Mouse (Mus musculus) kidney, adult 11 months (tissue): ENCODE results near the gene Lrrc55.
A peak's percentile ranks its signal among the peaks of the same experiment; 100 is the strongest.

ENCODE experiments used
- DNase-seq: peaks from one replicate; pipeline ENCODE4 v3.0.0; 2022

The Lrrc55 gene

DNA sequence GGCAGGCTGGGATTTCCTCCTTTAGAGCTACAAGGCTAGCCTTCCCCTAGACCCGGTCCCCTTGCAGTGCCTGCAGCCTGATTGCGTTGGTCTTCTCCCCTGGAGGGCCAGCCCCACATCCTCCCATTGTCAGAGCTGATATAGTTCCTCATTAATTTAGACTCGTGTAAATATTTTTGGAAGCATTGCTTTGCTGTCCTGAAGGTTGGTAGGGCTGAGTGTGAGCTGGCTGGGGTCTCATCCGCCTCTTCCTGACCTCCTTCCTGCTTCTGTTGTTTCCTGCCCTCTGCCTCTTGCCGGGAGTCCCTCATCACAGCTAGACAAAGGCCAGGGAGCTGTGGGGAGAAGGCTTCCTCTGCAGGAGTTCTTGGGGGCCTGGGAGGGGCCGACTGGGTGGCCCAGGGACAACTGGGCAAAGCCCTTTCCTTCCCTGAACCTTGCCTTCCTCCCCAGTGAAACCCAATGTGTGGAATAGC, 67.5 kb downstream of the Lrrc55 start:
- peak; percentile 53 for DNase-seq

DNA sequence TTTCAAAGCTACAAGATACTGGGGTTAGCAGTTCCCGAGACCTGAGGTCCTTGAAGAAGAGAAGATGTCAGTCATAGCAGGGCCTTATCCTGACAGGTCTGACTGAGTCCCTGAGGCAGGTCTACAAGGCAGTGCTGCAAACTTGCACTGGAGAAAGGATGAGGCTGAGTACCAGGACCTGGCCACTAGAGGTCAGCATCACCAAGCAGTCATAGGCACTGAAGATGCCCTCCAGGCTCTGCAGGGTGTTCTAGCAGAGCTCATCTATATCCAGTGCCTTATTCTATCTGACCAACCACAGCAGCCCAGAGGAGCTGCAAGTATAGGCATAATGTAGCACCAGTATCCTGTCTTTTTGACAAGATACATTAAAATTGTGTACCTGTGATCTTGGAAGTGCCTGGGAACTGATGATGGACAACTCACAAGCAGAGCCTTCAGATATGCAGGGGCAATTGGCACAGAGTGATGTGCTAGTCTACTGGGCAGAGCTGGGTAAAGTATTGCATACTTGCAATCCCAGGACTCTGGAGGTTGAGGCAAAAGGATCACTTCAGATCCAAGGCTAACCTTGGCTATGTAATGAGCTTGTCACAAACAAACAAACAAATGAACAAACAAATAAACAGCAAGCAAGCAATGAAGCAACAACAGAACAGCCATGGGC, 73.0 kb downstream of the Lrrc55 start:
- DNase-seq, result peak; percentile 34

DNA sequence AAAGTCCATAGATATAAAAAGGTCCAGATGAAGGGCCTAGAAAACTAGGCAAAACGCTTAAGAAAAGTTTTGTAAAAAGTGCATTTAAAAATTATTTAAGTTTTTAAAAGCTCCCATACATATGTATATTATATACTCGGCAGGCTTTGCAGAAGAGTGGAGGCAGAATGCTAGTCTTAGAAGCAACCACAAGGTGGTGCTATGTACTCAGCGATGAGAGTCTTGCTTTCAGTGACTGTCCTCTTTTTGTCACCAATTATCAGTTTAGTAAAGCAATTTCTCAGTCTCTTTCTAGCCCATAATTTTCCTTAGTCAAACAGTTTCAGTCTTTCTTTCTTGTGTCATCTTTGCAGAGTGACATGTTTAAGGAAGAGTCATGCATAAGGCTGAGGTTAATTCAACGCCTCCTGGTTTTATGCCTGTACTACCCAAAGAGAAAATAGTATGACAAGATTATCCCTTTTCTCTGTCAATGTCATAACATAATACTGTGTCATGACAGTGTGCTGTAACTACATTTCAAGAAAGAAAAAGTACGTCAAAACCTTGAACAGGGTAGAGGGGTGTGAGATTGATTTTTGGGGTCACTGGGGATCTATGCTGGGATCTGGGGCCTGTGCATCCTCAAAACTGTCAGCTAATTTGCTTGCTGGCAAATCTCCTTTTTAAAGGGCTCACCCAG, 73.7 kb downstream of the Lrrc55 start:
- DNase-seq, result no peak
